Mouse (Mus musculus) adrenal gland, adult (tissue): ENCODE measurements at regions not wholly inside any gene's neighbourhood (a gene's known extent, or its start where the extent isn't known, plus 50 kb on each side); places are given as distances from the start of the nearest gene placed in this dataset.

Experiments used
- DNase-seq, 2 experiments: peaks; one replicate each; pipeline ENCODE4 v3.0.0; 2022 to 2023; ENCODE audit warnings: low spot score in 1 of 2; ENCODE audit not compliant: inconsistent age in 2 of 2

DNA sequence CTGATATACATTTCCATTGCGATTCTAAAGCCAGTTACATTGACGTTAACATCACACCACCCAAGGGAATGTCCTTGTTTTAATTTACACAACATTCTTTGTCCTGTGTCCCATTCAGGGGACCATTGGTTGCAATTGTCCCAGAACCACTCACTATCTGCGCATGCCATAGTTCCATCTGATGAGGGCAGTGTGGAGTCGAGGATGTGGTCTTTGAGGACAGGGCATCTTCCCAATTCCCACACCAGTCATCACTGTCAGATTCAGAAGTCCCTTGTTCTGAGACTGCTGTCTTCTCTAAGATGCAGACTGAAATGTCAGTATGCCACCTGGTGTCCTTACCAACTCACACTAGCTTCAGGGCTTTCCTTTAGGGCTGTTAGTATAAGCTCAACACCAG is 489.6 kb downstream of the Fam19a5 start:
- no peak for DNase-seq

GRCm38 (mm10) chr15:88035486-88035885 is 491.4 kb downstream of the Fam19a5 start:
- no peak for DNase-seq

DNA sequence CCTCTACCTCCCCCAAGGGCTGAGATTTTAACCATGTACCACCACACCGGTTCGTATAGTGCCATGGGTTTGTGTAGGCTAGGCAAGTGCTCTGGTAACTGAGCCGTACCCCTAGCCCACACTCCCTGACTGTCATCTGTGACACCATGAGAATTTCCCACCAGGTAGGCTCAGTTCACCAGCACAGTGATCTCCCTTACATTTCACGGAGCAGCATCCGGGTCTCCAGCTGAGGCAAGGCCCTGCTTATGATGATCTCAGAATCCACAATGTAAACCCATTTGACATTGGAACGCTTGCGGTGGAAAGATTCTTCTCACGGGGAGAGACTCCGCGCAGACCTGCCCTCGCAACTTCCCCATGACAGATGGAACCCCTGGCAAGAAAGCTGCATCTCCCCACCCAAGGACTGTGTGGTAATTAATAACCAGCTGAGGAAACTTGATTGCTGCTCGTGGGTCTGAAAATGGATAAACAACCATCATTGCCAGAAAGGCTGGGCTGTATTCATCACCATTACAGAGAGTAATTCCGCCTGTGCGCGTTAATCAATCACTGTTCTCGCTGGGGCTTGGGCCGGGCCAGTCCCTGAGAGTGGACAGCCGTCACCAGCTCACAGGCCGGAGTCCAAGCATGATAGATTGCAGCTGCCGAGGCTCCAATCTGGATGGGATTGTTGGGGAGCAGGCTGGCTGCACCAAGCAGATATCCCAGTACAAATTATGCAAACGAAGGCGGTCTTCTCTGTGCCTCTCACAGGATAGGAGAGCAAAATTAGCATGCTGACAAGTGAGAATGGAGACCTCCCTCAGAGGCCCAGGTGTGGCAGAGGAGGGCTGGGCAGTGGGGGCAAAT is 492.3 kb downstream of the Fam19a5 start:
- DNase-seq = no peak

DNA sequence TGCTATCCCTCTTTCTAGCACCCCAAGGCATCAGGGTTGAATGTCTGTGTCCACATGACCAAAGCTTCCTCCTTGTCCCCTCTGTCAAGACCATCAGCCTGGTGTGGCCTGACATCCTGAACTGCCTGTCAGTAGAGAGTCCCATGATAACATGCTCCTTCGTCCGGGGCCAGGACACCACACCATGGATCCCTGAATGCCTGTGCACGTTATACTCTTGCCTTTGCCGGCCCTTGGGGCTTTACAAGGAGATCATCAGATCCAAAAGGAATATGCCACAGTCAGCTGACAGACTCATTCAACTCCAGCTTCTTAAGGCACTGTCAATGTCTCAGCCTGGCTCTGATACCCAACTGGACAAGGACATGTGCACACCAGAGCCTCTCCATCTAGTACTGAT is 493.5 kb downstream of the Fam19a5 start:
- no peak for DNase-seq

DNA sequence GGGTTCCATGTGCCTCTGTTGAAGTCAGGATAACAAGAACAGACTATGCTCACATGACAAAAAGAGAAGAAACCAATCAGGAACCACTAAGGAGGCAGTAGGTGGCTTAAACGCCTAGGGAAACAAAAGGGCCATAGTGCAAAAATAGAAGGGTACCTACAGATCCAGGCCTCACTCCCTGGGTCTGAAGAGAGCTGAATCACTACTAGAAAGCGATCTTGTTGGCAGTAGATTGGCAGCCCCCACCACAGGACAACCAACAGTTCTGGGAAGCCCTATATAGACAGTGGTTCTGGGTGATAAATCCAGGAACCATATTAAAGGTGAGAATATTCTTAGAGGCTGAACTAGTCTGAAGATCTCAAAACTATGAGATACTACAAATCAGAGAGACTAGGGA is 498.7 kb downstream of the Fam19a5 start:
- no peak for DNase-seq

DNA sequence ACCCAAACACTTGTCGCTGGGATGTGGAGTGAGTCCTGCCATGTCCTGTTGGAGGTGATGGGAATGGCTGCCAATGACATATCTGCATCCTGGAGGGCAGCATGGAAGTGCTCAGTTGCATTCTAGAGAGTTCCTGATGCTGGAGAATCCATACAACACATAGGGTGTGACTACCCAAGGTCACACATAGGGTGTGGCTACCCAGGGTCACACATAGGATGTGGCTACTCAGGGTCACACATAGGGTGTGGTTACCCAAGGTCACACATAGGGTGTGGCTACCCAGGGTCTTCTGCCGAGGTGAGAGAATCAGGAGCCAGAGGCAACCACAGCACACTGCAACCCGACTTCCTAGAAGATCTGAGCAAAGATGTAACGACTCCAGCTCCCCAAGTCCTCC is 514.0 kb downstream of the Fam19a5 start:
- no peak for DNase-seq

GRCm38 (mm10) chr15:88060935-88061334 is 516.8 kb downstream of the Fam19a5 start:
- DNase-seq = no peak

GRCm38 (mm10) chr15:88063041-88063440 is 518.9 kb downstream of the Fam19a5 start:
- no peak for DNase-seq

DNA sequence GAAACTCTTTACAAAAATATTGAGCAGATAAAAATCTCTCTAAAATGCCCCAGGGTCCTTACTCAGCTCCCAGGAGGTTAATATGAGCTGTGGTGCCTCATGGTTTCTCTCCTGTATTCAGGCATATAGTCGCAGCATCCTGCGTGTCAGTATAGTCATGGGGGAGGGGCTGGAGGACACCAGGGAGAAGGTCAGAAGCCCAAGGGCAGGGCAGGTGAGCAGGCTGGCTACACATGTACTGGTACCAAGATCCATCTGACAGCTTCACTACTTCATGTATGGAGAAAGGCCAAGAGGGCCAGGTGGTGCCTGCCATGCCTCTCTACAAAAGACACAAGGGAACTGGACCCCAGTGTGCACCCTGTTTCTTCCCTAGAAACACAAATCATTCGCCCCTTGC is 524.4 kb downstream of the Fam19a5 start:
- DNase-seq = no peak

GRCm38 (mm10) chr15:88072676-88073075 is 527.4 kb upstream of the Zdhhc25 start:
- DNase-seq = no peak

DNA sequence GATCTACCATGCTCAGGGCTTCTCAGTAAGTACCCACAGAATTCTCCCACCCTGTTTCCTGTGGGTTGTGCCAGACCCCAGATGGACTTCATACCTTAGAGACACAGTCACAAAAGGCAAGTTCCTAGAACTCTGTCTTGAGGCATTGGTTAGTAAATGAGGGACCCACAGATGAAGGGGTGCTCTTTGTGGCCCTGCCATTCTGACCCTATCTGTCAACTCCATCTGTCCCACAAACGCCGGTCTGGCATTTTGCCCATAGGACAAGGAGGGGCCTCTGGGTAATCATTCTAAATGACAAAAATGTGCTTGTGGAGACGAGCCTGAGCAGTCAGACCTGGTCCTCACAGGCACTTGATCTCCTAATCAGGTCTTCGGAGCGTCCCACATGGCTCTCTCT is 516.2 kb upstream of the Zdhhc25 start:
- no peak for DNase-seq

DNA sequence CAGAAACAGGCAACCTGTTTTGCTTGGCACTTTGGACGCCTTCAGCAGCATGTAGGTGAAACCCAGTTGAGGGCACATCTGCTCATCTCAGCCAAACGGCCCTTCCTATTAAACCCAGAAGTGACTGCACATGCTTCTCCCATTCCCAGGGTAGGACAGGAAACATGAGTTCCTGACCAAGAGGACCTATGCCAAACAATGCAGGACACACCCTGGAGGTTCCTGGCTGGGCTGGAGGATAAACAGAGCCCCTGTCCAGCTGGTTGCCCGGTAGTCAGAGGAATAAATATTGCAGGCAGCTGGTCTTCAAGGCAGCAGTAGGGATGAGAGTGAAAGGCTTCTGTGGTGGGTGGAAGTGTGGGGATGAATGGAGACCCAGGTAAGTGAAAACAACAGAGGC is 514.5 kb upstream of the Zdhhc25 start:
- DNase-seq = no peak

GRCm38 (mm10) chr15:88089486-88089885 is 510.6 kb upstream of the Zdhhc25 start:
- DNase-seq = no peak

- no peak for DNase-seq
Observed at GRCm38 (mm10) chr15:88091390-88091789, 508.7 kb upstream of the Zdhhc25 start.

GRCm38 (mm10) chr15:88120376-88120775 is 479.7 kb upstream of the Zdhhc25 start:
- DNase-seq = no peak

- no peak for DNase-seq
Observed at GRCm38 (mm10) chr15:88123907-88124523, 476.1 kb upstream of the Zdhhc25 start.

DNA sequence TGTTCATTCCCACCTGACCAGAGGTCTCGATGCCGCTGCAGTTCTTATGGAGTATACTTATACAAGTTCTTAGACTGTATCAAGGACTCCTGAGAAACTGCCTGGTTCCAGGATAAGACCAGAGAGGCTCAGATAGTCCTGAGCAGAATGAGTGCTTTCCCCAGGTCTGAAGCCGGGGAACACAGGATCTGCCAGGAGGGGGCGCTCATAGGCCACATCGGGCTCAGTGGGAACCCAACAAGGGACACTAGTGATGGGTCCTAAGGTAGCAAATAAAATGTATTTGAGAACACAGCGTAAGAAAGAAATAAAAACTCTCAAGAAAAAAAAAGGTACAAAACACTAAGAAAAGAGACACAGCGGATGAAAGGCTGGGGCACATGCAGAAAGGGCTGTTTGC is 454.0 kb upstream of the Zdhhc25 start:
- DNase-seq = peak; percentile 25 to 75

GRCm38 (mm10) chr15:88151199-88151598 is 448.9 kb upstream of the Zdhhc25 start:
- DNase-seq = no peak

- no peak for DNase-seq
Observed at GRCm38 (mm10) chr15:88159618-88160170, 440.4 kb upstream of the Zdhhc25 start.

- no peak for DNase-seq
Observed at GRCm38 (mm10) chr15:88160291-88160690, 439.8 kb upstream of the Zdhhc25 start.

DNA sequence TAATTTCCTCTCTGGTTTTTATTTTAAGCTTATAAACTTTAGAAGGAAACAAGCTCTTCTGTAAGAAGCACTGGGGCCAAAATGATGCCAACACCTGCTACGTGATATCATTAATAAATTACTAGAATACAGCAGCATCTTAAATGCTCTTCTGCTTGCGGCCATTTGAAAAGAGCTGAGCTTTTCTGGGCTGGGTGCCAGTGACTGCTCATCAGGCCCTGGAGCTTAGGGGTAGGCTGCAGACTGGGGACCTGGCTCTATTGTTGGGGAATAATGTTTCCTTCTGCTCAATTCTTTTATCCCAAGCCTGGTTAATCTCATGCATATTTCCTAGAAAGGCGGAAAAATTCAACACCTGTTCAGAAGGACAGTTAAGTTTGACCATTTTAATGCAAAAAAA is 436.7 kb upstream of the Zdhhc25 start:
- no peak for DNase-seq

- DNase-seq = peak in 1 of 2 experiments; percentile 41
Observed at GRCm38 (mm10) chr15:88174326-88174725, 425.8 kb upstream of the Zdhhc25 start.
